Mouse (Mus musculus): ENCODE measurements at regions not wholly inside any gene's neighbourhood (a gene's known extent, or its start where the extent isn't known, plus 50 kb on each side); places are given as distances from the start of the nearest gene placed in this dataset.

- H3K27ac ChIP-seq = no peak overlapping the region
- no peak overlapping the region for H3K4me3 ChIP-seq
- no peaks in the 10 kb centered on the region for H3K9me3 ChIP-seq (replicated peaks)
- no peak overlapping the region for H3K4me2 ChIP-seq
- no peaks in the 10 kb centered on the region; the same call in 1 of the 2 replicates for H3K4me1 ChIP-seq
- WGBS (ENCODE audit: insufficient replicate concordance) = 72% methylated on average over 13 of the region's 13 CpGs
- no peak overlapping the region for H3K9ac ChIP-seq
- no peaks in the 10 kb centered on the region for H3K36me3 ChIP-seq
- H3K27me3 ChIP-seq (replicated peaks) = no peaks in the 10 kb centered on the region
- no peak for ATAC-seq
Observed at GRCm38 (mm10) chr17:88262326-88263187, 178.0 kb upstream of the Foxn2 start.

- ATAC-seq = peak; percentile 71
- no peak overlapping the region for H3K4me2 ChIP-seq
- no peak overlapping the region for H3K27ac ChIP-seq
- no peak overlapping the region for H3K9ac ChIP-seq
- no peaks in the 10 kb centered on the region for H3K27me3 ChIP-seq (replicated peaks)
- H3K4me1 ChIP-seq = no peaks in the 10 kb centered on the region
- 72% methylated on average over 13 of the region's 13 CpGs for WGBS (ENCODE audit: insufficient replicate concordance)
- H3K9me3 ChIP-seq (replicated peaks) = no peaks in the 10 kb centered on the region
- H3K36me3 ChIP-seq = no peaks in the 10 kb centered on the region
- no peak overlapping the region for H3K4me3 ChIP-seq
Observed at GRCm38 (mm10) chr17:88265291-88265690, 175.2 kb upstream of the Foxn2 start.

GRCm38 (mm10) chr17:88268216-88268615, 172.3 kb upstream of the Foxn2 start:
- no peaks in the 10 kb centered on the region for H3K36me3 ChIP-seq
- no peaks in the 10 kb centered on the region for H3K4me1 ChIP-seq
- WGBS (ENCODE audit: insufficient replicate concordance) = 73% methylated on average over 8 of the region's 8 CpGs
- H3K4me2 ChIP-seq = no peak overlapping the region
- no peaks in the 10 kb centered on the region for H3K27me3 ChIP-seq (replicated peaks)
- H3K9ac ChIP-seq = no peak overlapping the region
- H3K27ac ChIP-seq = no peak overlapping the region
- ATAC-seq = no peak
- no peaks in the 10 kb centered on the region for H3K9me3 ChIP-seq (replicated peaks)
- no peak overlapping the region for H3K4me3 ChIP-seq

- Histone ChIP-seq H3K9me3 (replicated peaks) (no peaks in the 10 kb centered on the region), H3K4me2 (no peak overlapping the region), H3K4me3 (no peak overlapping the region), H3K27me3 (replicated peaks) (no peaks in the 10 kb centered on the region), H3K4me1 (no peaks in the 10 kb centered on the region), H3K27ac (no peak overlapping the region), H3K9ac (no peak overlapping the region), H3K36me3 (no peaks in the 10 kb centered on the region)
- 83% methylated on average over 14 of the region's 14 CpGs for WGBS (ENCODE audit: insufficient replicate concordance)
- no peak for ATAC-seq
Observed at GRCm38 (mm10) chr17:88268802-88269201, 171.7 kb upstream of the Foxn2 start.

- Histone ChIP-seq H3K4me2 (no peak overlapping the region), H3K9ac (no peak overlapping the region), H3K36me3 (no peaks in the 10 kb centered on the region), H3K27ac (no peak overlapping the region), H3K4me3 (no peak overlapping the region), H3K27me3 (replicated peaks) (no peaks in the 10 kb centered on the region), H3K9me3 (replicated peaks) (no peaks in the 10 kb centered on the region), H3K4me1 (no peaks in the 10 kb centered on the region)
- 66% methylated on average over 5 of the region's 5 CpGs for WGBS (ENCODE audit: insufficient replicate concordance)
- ATAC-seq = no peak
Observed at GRCm38 (mm10) chr17:88270896-88271295, 169.6 kb upstream of the Foxn2 start.

GRCm38 (mm10) chr17:88272161-88272560, 168.3 kb upstream of the Foxn2 start:
- no peak overlapping the region for H3K27ac ChIP-seq
- ATAC-seq = no peak
- no peak overlapping the region for H3K4me3 ChIP-seq
- H3K27me3 ChIP-seq (replicated peaks) = no peaks in the 10 kb centered on the region
- H3K9me3 ChIP-seq (replicated peaks) = no peaks in the 10 kb centered on the region
- H3K36me3 ChIP-seq = no peaks in the 10 kb centered on the region
- no peaks in the 10 kb centered on the region for H3K4me1 ChIP-seq
- no peak overlapping the region for H3K4me2 ChIP-seq
- 82% methylated on average over 5 of the region's 5 CpGs for WGBS (ENCODE audit: insufficient replicate concordance)
- no peak overlapping the region for H3K9ac ChIP-seq

- H3K36me3 ChIP-seq = no peaks in the 10 kb centered on the region
- no peaks in the 10 kb centered on the region for H3K27me3 ChIP-seq (replicated peaks)
- no peak overlapping the region for H3K9ac ChIP-seq
- H3K9me3 ChIP-seq (replicated peaks) = no peaks in the 10 kb centered on the region
- no peaks in the 10 kb centered on the region for H3K4me1 ChIP-seq
- no peak overlapping the region for H3K4me2 ChIP-seq
- WGBS (ENCODE audit: insufficient replicate concordance) = 82% methylated on average over 9 of the region's 9 CpGs
- H3K27ac ChIP-seq = no peak overlapping the region
- no peak overlapping the region for H3K4me3 ChIP-seq
- ATAC-seq = no peak
Observed at GRCm38 (mm10) chr17:88273520-88273919, 167.0 kb upstream of the Foxn2 start.

GRCm38 (mm10) chr17:88274003-88274698, 166.4 kb upstream of the Foxn2 start:
- Histone ChIP-seq H3K4me2 (no peak overlapping the region), H3K27me3 (replicated peaks) (no peaks in the 10 kb centered on the region), H3K9ac (no peak overlapping the region), H3K4me3 (no peak overlapping the region), H3K36me3 (no peaks in the 10 kb centered on the region), H3K4me1 (no peaks in the 10 kb centered on the region), H3K27ac (no peak overlapping the region), H3K9me3 (replicated peaks) (no peaks in the 10 kb centered on the region)
- ATAC-seq = no peak
- WGBS (ENCODE audit: insufficient replicate concordance) = 75% methylated on average over 14 of the region's 14 CpGs

GRCm38 (mm10) chr17:88274720-88275433, 165.6 kb upstream of the Foxn2 start:
- Histone ChIP-seq H3K9me3 (replicated peaks) (no peaks in the 10 kb centered on the region), H3K4me3 (no peak overlapping the region), H3K4me2 (no peak overlapping the region), H3K27me3 (replicated peaks) (no peaks in the 10 kb centered on the region), H3K4me1 (no peaks in the 10 kb centered on the region), H3K27ac (no peak overlapping the region), H3K36me3 (no peaks in the 10 kb centered on the region), H3K9ac (no peak overlapping the region)
- 67% methylated on average over 6 of the region's 6 CpGs for WGBS (ENCODE audit: insufficient replicate concordance)
- no peak for ATAC-seq

- H3K4me3 ChIP-seq = no peak overlapping the region
- ATAC-seq = no peak
- no peak overlapping the region for H3K27ac ChIP-seq
- no peak overlapping the region for H3K4me2 ChIP-seq
- no peaks in the 10 kb centered on the region for H3K9me3 ChIP-seq (replicated peaks)
- H3K36me3 ChIP-seq = no peaks in the 10 kb centered on the region
- H3K9ac ChIP-seq = no peak overlapping the region
- no peaks in the 10 kb centered on the region for H3K27me3 ChIP-seq (replicated peaks)
- 67% methylated on average over 5 of the region's 5 CpGs for whole genome bisulfite sequencing (ENCODE audit: insufficient replicate concordance)
- no peaks in the 10 kb centered on the region for H3K4me1 ChIP-seq
Observed at GRCm38 (mm10) chr17:88279656-88280055, 160.9 kb upstream of the Foxn2 start.

- WGBS (ENCODE audit: insufficient replicate concordance) = 40% methylated on average over 1 of the region's 1 CpGs
- H3K27ac ChIP-seq = no peak overlapping the region
- no peaks in the 10 kb centered on the region for H3K4me1 ChIP-seq
- H3K9me3 ChIP-seq (replicated peaks) = no peaks in the 10 kb centered on the region
- H3K4me3 ChIP-seq = no peak overlapping the region
- no peaks in the 10 kb centered on the region for H3K36me3 ChIP-seq
- H3K9ac ChIP-seq = no peak overlapping the region
- H3K27me3 ChIP-seq (replicated peaks) = no peaks in the 10 kb centered on the region
- ATAC-seq = no peak
- H3K4me2 ChIP-seq = no peak overlapping the region
Observed at GRCm38 (mm10) chr17:88282711-88283110, 157.8 kb upstream of the Foxn2 start.

GRCm38 (mm10) chr17:88284477-88284876, 156.0 kb upstream of the Foxn2 start:
- no peak overlapping the region for H3K9ac ChIP-seq
- H3K4me2 ChIP-seq = no peak overlapping the region
- no peak for ATAC-seq
- H3K36me3 ChIP-seq = no peaks in the 10 kb centered on the region
- no peak overlapping the region for H3K27ac ChIP-seq
- no peaks in the 10 kb centered on the region for H3K4me1 ChIP-seq
- H3K9me3 ChIP-seq (replicated peaks) = 0 out of 2 replicates have a peak, but pooled peaks cover 6% of the 10 kb centered on the region
- 66% methylated on average over 3 of the region's 3 CpGs for WGBS (ENCODE audit: insufficient replicate concordance)
- no peaks in the 10 kb centered on the region for H3K27me3 ChIP-seq (replicated peaks)
- H3K4me3 ChIP-seq = no peak overlapping the region
